In the genomic region with DNA sequence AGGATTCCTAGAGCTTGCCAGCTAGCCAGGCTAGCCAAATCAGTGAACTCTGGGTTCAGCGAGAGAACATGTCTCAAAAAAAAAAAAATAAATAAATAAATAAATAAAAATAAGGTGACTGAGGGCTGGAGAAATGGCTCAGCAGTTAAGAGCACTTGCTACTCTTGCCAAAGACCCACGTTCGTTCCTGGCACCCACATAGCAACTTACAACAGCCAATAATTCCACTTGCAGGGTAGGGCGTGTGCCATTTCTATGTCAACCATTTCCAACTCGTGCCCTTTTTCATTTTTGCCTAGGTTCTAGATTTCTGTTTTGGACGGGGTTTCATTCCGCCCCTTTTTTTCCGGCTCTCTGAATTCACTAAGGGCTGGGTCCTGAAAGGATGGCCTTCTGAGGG, we compare ENCODE assay signal across 8 mouse cellular contexts. TPM values are rescaled to one million over a fixed set of nuclear protein-coding genes. Genes with fewer than 3 reads are reported as not detected.
A peak's percentile ranks its signal among the peaks of the same experiment; 100 is the strongest.
DNase-seq lines count a peak whose midpoint lies in the region; ATAC-seq and TF ChIP-seq lines count a peak whose summit lies in the region.

No protein-coding gene starts in this region.

- H3K79me2 ChIP-seq in myocyte (ENCODE audit: control insufficient read depth, insufficient read depth): no peaks in the 10 kb centered on the region

- peak; percentile 19 for DNase-seq in layer of hippocampus, adult 9-11 months
- DNase-seq in layer of hippocampus, postnatal 14 days (ENCODE audit: low spot score in 2 of 2): no peak
- DNase-seq in urinary bladder, postnatal 25 days (ENCODE audit: low spot score): no peak
- no peak for DNase-seq in cerebellum, postnatal 36 days

- peak overlapping the region; percentile 74 for H3K9ac ChIP-seq in hindbrain, embryonic 16.5 days (ENCODE audit: low read depth, low read length)

- ATAC-seq in hindbrain, embryonic 16.5 days: no peak; the same call in 1 of the 2 replicates
- ATAC-seq in frontal cortex, adult (ENCODE audit: low TSS enrichment): no peak; the same call in 1 of the 2 replicates

- H3K4me2 ChIP-seq in hindbrain, embryonic 16.5 days (ENCODE audit: low read length): peak overlapping the region; percentile 86
- peak overlapping the region; percentile 94 for H3K4me2 ChIP-seq in myocyte (ENCODE audit: low read depth)

- no peaks in the 10 kb centered on the region for H3K9me3 ChIP-seq in hindbrain, embryonic 16.5 days (ENCODE audit: control insufficient read depth, low read length)

- no peak for TF ChIP-seq CTCF in cortical plate, adult 2 months (IDR thresholded peaks at IDR 0.05; ENCODE audit: extremely low read depth, insufficient read depth, low read length)

- 0 out of 2 replicates have a peak, but pooled peaks cover 3% of the 10 kb centered on the region for H3K36me3 ChIP-seq in hindbrain, embryonic 16.5 days (ENCODE audit: control insufficient read depth, insufficient read depth, low read length)
- no peaks in the 10 kb centered on the region for H3K36me3 ChIP-seq in myocyte (ENCODE audit: control insufficient read depth, insufficient read depth)

- no peaks in the 10 kb centered on the region for H3K27me3 ChIP-seq in hindbrain, embryonic 16.5 days (replicated peaks; ENCODE audit: control insufficient read depth, insufficient read depth, low read length)
- no peaks in the 10 kb centered on the region for H3K27me3 ChIP-seq in myocyte (ENCODE audit: control insufficient read depth, insufficient read depth, insufficient read length)

- peak overlapping the region; percentile 58 for H3K4me3 ChIP-seq in cortical plate, adult 2 months (ENCODE audit: insufficient read depth, low read length)
- peak overlapping the region; percentile 95 for H3K4me3 ChIP-seq in hindbrain, embryonic 16.5 days (ENCODE audit: low read length)
- H3K4me3 ChIP-seq in myocyte: peak overlapping the region; percentile 51

- WGBS in hindbrain, embryonic 16.5 days: 33% methylated on average over 8 of the region's 8 CpGs

- no peak for TF ChIP-seq POLR2A in cortical plate, adult 2 months (IDR thresholded peaks at IDR 0.05; ENCODE audit: extremely low read depth, insufficient read depth, low read length)
- no peak for TF ChIP-seq POLR2A in myocyte (IDR thresholded peaks at IDR 0.05; ENCODE audit: insufficient read length, low read depth)

- no peaks in the 10 kb centered on the region for H3K4me1 ChIP-seq in cortical plate, adult 2 months (ENCODE audit: control insufficient read depth, insufficient read depth, low read length)
- H3K4me1 ChIP-seq in hindbrain, embryonic 16.5 days (ENCODE audit: control insufficient read depth, insufficient read depth, low read depth, low read length): peaks cover 11% of the 10 kb centered on the region

- H3ac ChIP-seq in myocyte (ENCODE audit: control insufficient read depth, insufficient read length): no peak overlapping the region

- no peak overlapping the region for H3K27ac ChIP-seq in cortical plate, adult 2 months (ENCODE audit: insufficient read depth, low read length)
- H3K27ac ChIP-seq in hindbrain, embryonic 16.5 days (ENCODE audit: low read depth, low read length): peak overlapping the region; percentile 81

TF ChIP-seq in myocyte, 11 proteins besides CTCF, POLR2A, EP300 and RAD21:
- TF ChIP-seq MYOG (IDR thresholded peaks at IDR 0.05; ENCODE audit: control insufficient read depth in 1 of 3, insufficient read depth in 1 of 3, insufficient read length in 2 of 3, low read depth in 2 of 3) (no peak), MYOD1 (IDR thresholded peaks at IDR 0.05; ENCODE audit: control insufficient read depth in 1 of 3, insufficient read length in 2 of 3, low read depth in 2 of 3) (no peak), E2F4 (IDR thresholded peaks at IDR 0.05; ENCODE audit: insufficient read depth) (no peak), REST (IDR thresholded peaks at IDR 0.05; ENCODE audit: insufficient read depth, insufficient read length) (no peak), TCF12 (IDR thresholded peaks at IDR 0.05; ENCODE audit: insufficient read depth, poor library complexity, severe bottlenecking) (no peak), MAX (IDR thresholded peaks at IDR 0.05; ENCODE audit: low read depth) (no peak), CEBPB (IDR thresholded peaks at IDR 0.05; ENCODE audit: insufficient read depth, poor library complexity, severe bottlenecking) (no peak), TCF3 (IDR thresholded peaks at IDR 0.05; ENCODE audit: insufficient read length, low read depth) (no peak), USF1 (IDR thresholded peaks at IDR 0.05; ENCODE audit: low read depth) (no peak), POLR2AphosphoS2 (IDR thresholded peaks at IDR 0.05; ENCODE audit: insufficient read length, low read depth) (no peak), SRF (IDR thresholded peaks at IDR 0.05; ENCODE audit: control insufficient read depth, insufficient read length, low read depth) (no peak)

RNA-seq across cellular contexts. Expression of a gene that starts 0.7 kb away (rescaled TPM):
- total RNA-seq in layer of hippocampus, postnatal 14 days (2021): 1 to 10 TPM; 9.5 to 9.7 TPM
- polyA plus RNA-seq in cortical plate, adult 2 months (2012; rRNA removed): 7.2 and 7.3 TPM in 2 replicates
- 7.8 and 8.0 TPM in 2 replicates for polyA plus RNA-seq in hindbrain, embryonic 16.5 days (2015; fragmentation: Nextera tagmentation; extraction: Ambion mirVana)
- polyA plus RNA-seq in myocyte (2012; fragmentation: generic; extraction: Trizol): 1.5 TPM

RNA-seq across cellular contexts. Expression of a gene that starts 15.3 kb away (rescaled TPM):
- total RNA-seq in layer of hippocampus, postnatal 14 days (2021): 10 to 100 TPM; 49.1 to 55.1 TPM
- polyA plus RNA-seq in cortical plate, adult 2 months (2012; rRNA removed): 77.6 and 84.2 TPM in 2 replicates
- 105 and 119 TPM in 2 replicates for polyA plus RNA-seq in hindbrain, embryonic 16.5 days (2015; fragmentation: Nextera tagmentation; extraction: Ambion mirVana)
- 23.2 TPM for polyA plus RNA-seq in myocyte (2012; fragmentation: generic; extraction: Trizol)

RNA-seq across cellular contexts. Expression of a gene that starts 34.9 kb away (rescaled TPM):
- total RNA-seq in layer of hippocampus, postnatal 14 days (2021): 10 to 100 TPM; 35.0 to 37.5 TPM
- 40.2 and 40.6 TPM in 2 replicates for polyA plus RNA-seq in cortical plate, adult 2 months (2012; rRNA removed)
- polyA plus RNA-seq in hindbrain, embryonic 16.5 days (2015; fragmentation: Nextera tagmentation; extraction: Ambion mirVana): 17.9 and 22.4 TPM in 2 replicates
- 7.8 TPM for polyA plus RNA-seq in myocyte (2012; fragmentation: generic; extraction: Trizol)

RNA-seq across cellular contexts. Expression of a gene that starts 56.5 kb away (rescaled TPM):
- 1 to 10 TPM; 1.5 to 2.4 TPM for total RNA-seq in layer of hippocampus, postnatal 14 days (2021)
- polyA plus RNA-seq in cortical plate, adult 2 months (2012; rRNA removed): 1.5 and 2.4 TPM in 2 replicates
- polyA plus RNA-seq in hindbrain, embryonic 16.5 days (2015; fragmentation: Nextera tagmentation; extraction: Ambion mirVana): 9.5 and 10.4 TPM in 2 replicates
- polyA plus RNA-seq in myocyte (2012; fragmentation: generic; extraction: Trizol): 9.2 TPM

RNA-seq across cellular contexts. Expression of a gene that starts 56.8 kb away (rescaled TPM):
- 10 to 100 TPM; 12.2 to 12.6 TPM for total RNA-seq in layer of hippocampus, postnatal 14 days (2021)
- 19.6 and 21.6 TPM in 2 replicates for polyA plus RNA-seq in cortical plate, adult 2 months (2012; rRNA removed)
- polyA plus RNA-seq in hindbrain, embryonic 16.5 days (2015; fragmentation: Nextera tagmentation; extraction: Ambion mirVana): 32.0 and 37.2 TPM in 2 replicates
- polyA plus RNA-seq in myocyte (2012; fragmentation: generic; extraction: Trizol): 37.1 TPM
